In genomic region chr2:158937948-158938565, GRCm38 (mm10) we compare ENCODE assay signal across 13 mouse cellular contexts.
DNase-seq lines count a peak whose midpoint lies in the region; ATAC-seq and TF ChIP-seq lines count a peak whose summit lies in the region.
"Had no signal": no experiment of that assay in that cellular context is flagged by ENCODE, and none has a peak within 500 bp of the region (broad histone marks: within the 10 kb centered on the region; RNA-seq: fewer than 3 reads in every experiment).

No protein-coding gene starts in this region.

- H3K36me3 ChIP-seq in hindbrain, embryonic 16.5 days (ENCODE audit: control insufficient read depth, insufficient read depth, low read length), result no peaks in the 10 kb centered on the region
- H3K36me3 ChIP-seq in midbrain, embryonic 16.5 days (ENCODE audit: control insufficient read depth, insufficient read depth, low read length), result no peaks in the 10 kb centered on the region
- H3K36me3 ChIP-seq: embryonic facial prominence, embryonic 15.5 days; intestine, embryonic 15.5 days had no signal

- no peak overlapping the region for H3K4me3 ChIP-seq in hindbrain, embryonic 16.5 days (ENCODE audit: low read length)
- no peak overlapping the region for H3K4me3 ChIP-seq in midbrain, embryonic 16.5 days (ENCODE audit: low read depth, low read length)
- no peak overlapping the region for H3K4me3 ChIP-seq in lung, adult 2 months (replicated peaks; ENCODE audit: extremely low read depth, low read depth, low read length)
- H3K4me3 ChIP-seq: embryonic facial prominence, embryonic 15.5 days; intestine, embryonic 15.5 days had no signal

- H3K9ac ChIP-seq in hindbrain, embryonic 16.5 days (ENCODE audit: low read depth, low read length), result no peak overlapping the region
- no peak overlapping the region for H3K9ac ChIP-seq in midbrain, embryonic 16.5 days (ENCODE audit: low read depth, low read length)
- H3K9ac ChIP-seq: embryonic facial prominence, embryonic 15.5 days; intestine, embryonic 15.5 days had no signal

- no peak overlapping the region for H3K4me2 ChIP-seq in hindbrain, embryonic 16.5 days (ENCODE audit: low read length)
- H3K4me2 ChIP-seq in midbrain, embryonic 16.5 days (ENCODE audit: low read length), result no peak overlapping the region
- H3K4me2 ChIP-seq: embryonic facial prominence, embryonic 15.5 days; intestine, embryonic 15.5 days; liver, embryonic 11.5 days had no signal

- no peaks in the 10 kb centered on the region for H3K4me1 ChIP-seq in hindbrain, embryonic 16.5 days (ENCODE audit: control insufficient read depth, insufficient read depth, low read depth, low read length)
- H3K4me1 ChIP-seq in midbrain, embryonic 16.5 days (ENCODE audit: control insufficient read depth, insufficient read depth, low read length), result no peaks in the 10 kb centered on the region
- no peaks in the 10 kb centered on the region for H3K4me1 ChIP-seq in lung, adult 2 months (ENCODE audit: control insufficient read depth, insufficient read depth, low read length)
- H3K4me1 ChIP-seq: embryonic facial prominence, embryonic 15.5 days; intestine, embryonic 15.5 days had no signal

- no peak for ATAC-seq in cerebellum, adult (ENCODE audit: insufficient number of reproducible peaks, low FRiP score, low TSS enrichment)
- peak; percentile 92 for ATAC-seq in hindbrain, embryonic 16.5 days
- peak; percentile 56 for ATAC-seq in midbrain, embryonic 16.5 days
- ATAC-seq: intestine, embryonic 15.5 days had no signal

- no peak for TF ChIP-seq CTCF in lung, adult 2 months (IDR thresholded peaks at IDR 0.05; ENCODE audit: insufficient read depth, low read length)

- H3K27ac ChIP-seq in hindbrain, embryonic 16.5 days (ENCODE audit: low read depth, low read length), result no peak overlapping the region
- H3K27ac ChIP-seq in midbrain, embryonic 16.5 days (ENCODE audit: low read length), result no peak overlapping the region
- H3K27ac ChIP-seq: embryonic facial prominence, embryonic 15.5 days; intestine, embryonic 15.5 days had no signal

- 57% methylated on average over 2 of the region's 2 CpGs for WGBS in hindbrain, embryonic 16.5 days
- WGBS in midbrain, embryonic 16.5 days, result 60% methylated on average over 2 of the region's 2 CpGs
- 84% methylated on average over 2 of the region's 2 CpGs for WGBS in lung, adult 2 months

- H3K9me3 ChIP-seq in hindbrain, embryonic 16.5 days (ENCODE audit: control insufficient read depth, low read length), result no peaks in the 10 kb centered on the region
- no peaks in the 10 kb centered on the region; the same call in 1 of the 2 replicates for H3K9me3 ChIP-seq in midbrain, embryonic 16.5 days (replicated peaks; ENCODE audit: control insufficient read depth, low read length, poor library complexity, severe bottlenecking)
- H3K9me3 ChIP-seq: embryonic facial prominence, embryonic 15.5 days; intestine, embryonic 15.5 days had no signal

- no peaks in the 10 kb centered on the region for H3K27me3 ChIP-seq in hindbrain, embryonic 16.5 days (replicated peaks; ENCODE audit: control insufficient read depth, insufficient read depth, low read length)
- H3K27me3 ChIP-seq in midbrain, embryonic 16.5 days (ENCODE audit: control insufficient read depth, insufficient read depth, low read depth, low read length), result no peaks in the 10 kb centered on the region
- H3K27me3 ChIP-seq: embryonic facial prominence, embryonic 15.5 days; intestine, embryonic 15.5 days had no signal

- no peak for TF ChIP-seq POLR2A in lung, adult 2 months (IDR thresholded peaks at IDR 0.05; ENCODE audit: borderline replicate concordance, extremely low read depth, low read depth, low read length)

- DNase-seq in cerebellum, postnatal 4 days (ENCODE audit: low spot score in 2 of 2), result peak; percentile 44 to 85
- peak; percentile 75 for DNase-seq in Muller cell, postnatal 12 days (ENCODE audit: inconsistent ontology term)
- DNase-seq in spleen, postnatal 10 days (ENCODE audit: low spot score in 2 of 2), result no peak
- no peak for DNase-seq in lung, postnatal 36 days
- no peak for DNase-seq in lung, adult 2 months
- DNase-seq: cerebellum, adult 18-20 months; gastrocnemius, postnatal 10 days had no signal

Comparison
In these comparisons a context has a peak if more than half of its experiments do, and no peak if none do; other contexts are left out.
1. DNase-seq: peak in cerebellum, postnatal 4 days (2 of 2) and Muller cell, postnatal 12 days (single experiment); none in spleen, postnatal 10 days (0 of 2), lung, postnatal 36 days (single experiment) and lung, adult 2 months (single experiment).